Mouse (Mus musculus) splenic B cell, adult 2 months (primary cell): ENCODE measurements around the gene E030018B13Rik.

Source experiments
- DNase-seq: peaks from one replicate; pipeline ENCODE4 v3.0.0-alpha.2; 2011; ENCODE audit warnings: low read depth, low spot score
- H3K27me3 ChIP-seq: 2 replicates; pipeline ENCODE4 v1.6.1; 2012; ENCODE audit warnings: mild to moderate bottlenecking, low read length, moderate library complexity, mixed read lengths; ENCODE audit not compliant: control insufficient read depth, poor library complexity, insufficient read depth, severe bottlenecking
- H3K36me3 ChIP-seq: 2 replicates; pipeline ENCODE4 v1.6.1; 2012; ENCODE audit warnings: mild to moderate bottlenecking, low read length, moderate library complexity, mixed read lengths; ENCODE audit not compliant: control insufficient read depth, poor library complexity, insufficient read depth, severe bottlenecking

The E030018B13Rik gene

GRCm38 (mm10) chr7:63947514-63948487 is 31.1 kb downstream of the E030018B13Rik start:
- Histone ChIP-seq H3K36me3 (no peaks in the 10 kb centered on the region), H3K27me3 (no peaks in the 10 kb centered on the region)
- no peak for DNase-seq

DNA sequence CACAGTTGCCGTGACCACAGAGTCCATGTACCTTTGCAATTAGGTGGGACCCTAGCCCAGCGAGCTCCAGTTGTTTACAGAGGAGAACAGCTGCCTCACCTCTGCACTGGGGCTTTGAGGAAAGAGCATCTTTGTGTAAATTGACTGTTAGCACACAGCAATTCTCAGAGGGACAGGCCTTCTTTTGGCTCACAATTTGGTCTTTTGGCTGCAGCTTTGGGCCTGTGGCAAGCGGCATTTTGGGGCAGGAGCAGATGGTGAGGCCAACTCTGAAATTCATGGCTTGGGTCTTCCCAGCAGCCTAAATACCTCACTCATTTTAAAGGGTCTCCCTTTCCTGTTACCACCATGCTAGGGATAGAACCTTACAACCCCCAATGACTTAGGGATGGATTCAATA is 32.5 kb downstream of the E030018B13Rik start:
- no peak for DNase-seq
- H3K36me3 ChIP-seq: no peaks in the 10 kb centered on the region
- H3K27me3 ChIP-seq: no peaks in the 10 kb centered on the region

DNA sequence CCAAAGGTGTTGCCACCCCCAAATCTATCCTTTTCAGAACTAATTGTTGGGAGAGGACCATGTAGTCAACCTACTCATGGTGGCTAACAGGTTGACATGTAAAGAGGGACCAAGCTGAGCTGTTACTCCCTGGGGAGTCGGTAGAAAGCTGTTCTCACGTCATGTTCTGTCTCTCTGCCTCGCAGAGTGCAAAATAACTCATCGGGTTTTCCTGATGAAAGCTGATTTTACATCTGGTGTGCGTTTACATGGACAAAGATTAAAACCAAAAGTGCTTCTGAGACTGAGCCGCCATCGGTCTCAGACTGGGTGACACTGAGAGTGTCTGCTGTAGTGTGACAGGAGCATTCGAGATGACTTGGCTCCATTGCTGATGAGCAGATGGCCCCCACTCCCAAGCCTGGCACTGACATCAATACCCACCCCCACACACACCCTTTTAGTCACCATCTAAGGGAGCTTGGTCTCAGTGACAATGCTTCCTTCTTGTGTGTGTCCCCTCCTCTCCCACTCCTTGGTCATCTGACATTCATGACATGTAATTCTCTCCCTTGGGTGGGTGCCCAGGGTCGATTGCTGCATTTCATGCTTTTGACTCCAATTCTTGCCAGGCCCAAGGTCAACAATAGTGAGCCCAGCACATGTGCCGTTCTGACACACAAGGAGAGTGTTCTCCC is 34.4 kb downstream of the E030018B13Rik start:
- Histone ChIP-seq H3K27me3 (no peaks in the 10 kb centered on the region), H3K36me3 (no peaks in the 10 kb centered on the region)
- DNase-seq: no peak

DNA sequence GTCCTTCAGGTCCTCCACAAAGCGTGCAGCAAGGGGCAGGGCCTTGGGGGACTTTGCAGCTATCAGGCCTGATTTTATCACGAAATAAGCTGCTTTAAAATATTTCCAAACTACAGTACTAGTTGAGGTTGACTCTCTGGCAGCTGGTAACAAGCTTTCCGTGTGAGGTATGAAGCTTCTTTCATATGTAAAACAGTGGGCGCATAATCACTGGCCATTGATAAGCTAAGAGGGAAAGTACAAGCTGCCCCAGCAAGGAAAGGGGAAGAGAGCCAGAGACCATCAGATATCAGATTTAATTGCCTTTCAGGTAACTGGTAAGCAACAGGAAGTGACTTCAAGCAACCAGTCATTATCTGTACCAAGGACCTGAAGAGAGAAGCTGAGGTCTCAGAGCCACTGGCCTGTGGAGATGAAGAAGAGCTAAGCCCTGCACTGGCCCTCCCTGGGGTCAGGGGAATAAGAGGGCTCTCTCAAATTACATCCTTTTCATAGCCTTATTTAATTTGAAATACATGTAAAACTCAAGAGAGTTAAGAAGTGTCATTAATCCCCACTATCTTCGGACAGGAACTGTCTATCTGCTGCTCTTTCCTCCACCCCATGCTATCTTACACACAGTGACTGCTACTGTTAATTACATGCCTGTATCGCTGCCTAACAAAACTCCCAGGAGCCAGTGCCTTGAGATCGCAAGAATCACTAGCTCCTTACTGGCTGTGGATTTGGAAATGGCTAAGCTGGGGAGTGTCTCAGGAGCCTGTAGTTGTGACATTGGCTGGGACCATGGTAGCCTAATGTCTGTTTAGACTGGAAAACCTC is 35.6 kb downstream of the E030018B13Rik start:
- DNase-seq: peak; percentile 57
- H3K36me3 ChIP-seq: no peaks in the 10 kb centered on the region
- no peaks in the 10 kb centered on the region for H3K27me3 ChIP-seq

DNA sequence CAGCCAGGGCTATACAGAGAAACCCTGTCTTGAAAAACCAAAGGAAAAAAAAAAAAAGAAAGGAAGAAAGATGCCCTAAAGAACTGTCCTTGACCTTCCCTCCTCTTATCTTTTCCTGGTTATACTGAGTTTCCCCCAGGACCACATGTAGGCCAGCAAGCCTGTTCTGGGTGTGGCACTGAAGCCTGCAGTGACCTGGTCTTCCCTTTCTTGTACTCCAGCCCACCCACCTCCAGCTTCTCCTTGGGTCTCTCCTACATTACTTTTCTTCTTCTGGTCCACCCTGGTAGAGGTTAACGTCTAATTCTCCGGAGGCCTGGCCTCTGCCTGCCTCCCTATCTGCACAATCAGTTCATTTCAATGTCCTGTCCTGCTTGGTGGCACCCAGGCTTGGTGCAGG is 38.8 kb downstream of the E030018B13Rik start:
- no peak for DNase-seq
- no peaks in the 10 kb centered on the region for H3K27me3 ChIP-seq
- no peaks in the 10 kb centered on the region for H3K36me3 ChIP-seq

DNA sequence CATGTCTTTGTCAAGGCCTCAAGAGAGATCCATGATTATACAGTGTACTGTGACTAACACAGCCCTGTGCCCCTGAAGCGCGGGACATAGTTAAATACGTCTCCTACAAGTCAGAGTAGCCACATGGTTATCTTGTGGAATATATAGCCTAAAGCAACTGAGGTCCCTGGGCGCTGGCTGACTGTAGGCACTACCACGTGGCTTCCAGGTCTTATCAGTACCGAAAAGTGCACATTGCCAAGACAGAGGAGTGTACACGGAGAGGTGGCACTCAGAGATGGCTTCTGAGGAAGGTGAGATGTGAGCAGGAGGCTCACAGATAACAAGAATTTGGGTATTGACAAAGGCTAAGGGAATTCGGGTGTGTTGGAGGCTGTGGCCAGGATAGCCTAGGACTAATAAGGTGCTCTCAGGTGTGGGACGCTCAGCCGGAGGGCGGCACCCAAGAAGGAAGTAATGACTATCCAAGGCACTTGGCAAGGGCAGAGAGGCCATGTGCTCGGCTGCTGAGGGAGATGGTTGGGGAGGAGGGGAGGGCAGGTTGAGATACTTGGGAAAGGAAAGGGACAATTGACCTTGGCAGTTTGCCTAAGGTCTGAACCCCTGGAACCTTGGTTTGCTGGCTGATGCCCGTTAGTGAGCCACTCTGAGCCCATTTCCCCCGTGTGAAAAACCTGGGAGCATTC is 39.6 kb downstream of the E030018B13Rik start:
- Histone ChIP-seq H3K27me3 (no peaks in the 10 kb centered on the region), H3K36me3 (no peaks in the 10 kb centered on the region)
- no peak for DNase-seq

GRCm38 (mm10) chr7:63956981-63957713 is 40.5 kb downstream of the E030018B13Rik start:
- Histone ChIP-seq H3K27me3 (no peaks in the 10 kb centered on the region), H3K36me3 (no peaks in the 10 kb centered on the region)
- no peak for DNase-seq

DNA sequence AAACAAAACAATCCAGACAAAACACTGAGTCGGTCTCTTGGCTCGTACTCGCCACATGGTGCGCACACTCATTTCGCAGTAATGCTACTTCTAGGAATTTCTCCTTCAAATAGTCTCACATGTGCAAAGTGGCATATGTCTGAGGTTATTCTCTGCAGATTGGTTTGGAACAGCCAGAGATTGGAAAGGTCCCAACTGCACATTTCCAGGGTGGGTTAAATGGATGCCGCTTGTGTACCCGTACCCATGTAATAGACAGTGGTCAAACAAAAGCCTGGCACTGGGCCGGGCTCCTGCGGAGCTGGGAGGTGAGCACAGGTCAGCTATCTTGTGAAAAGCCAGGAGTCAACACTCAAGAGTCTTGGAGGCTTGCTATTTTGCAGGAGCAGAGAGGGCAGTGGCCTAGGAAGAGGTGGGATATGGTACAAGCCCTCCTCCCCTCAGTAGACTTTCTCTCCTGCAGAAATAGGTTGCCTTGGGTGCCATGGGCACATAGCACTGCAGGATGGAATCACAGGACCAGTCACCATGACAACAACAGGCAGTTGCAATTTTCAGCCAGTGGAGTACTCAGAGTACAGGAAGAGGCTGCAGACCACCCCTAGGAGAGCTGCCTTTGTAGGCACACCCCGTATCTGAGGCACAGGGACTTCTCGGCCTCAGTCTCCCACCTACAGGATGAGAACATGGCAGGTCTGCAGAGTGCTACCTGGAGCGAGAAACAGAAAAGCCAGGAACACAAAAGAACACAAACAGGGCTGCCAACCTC is 41.4 kb downstream of the E030018B13Rik start:
- DNase-seq: no peak
- no peaks in the 10 kb centered on the region for H3K36me3 ChIP-seq
- no peaks in the 10 kb centered on the region for H3K27me3 ChIP-seq

DNA sequence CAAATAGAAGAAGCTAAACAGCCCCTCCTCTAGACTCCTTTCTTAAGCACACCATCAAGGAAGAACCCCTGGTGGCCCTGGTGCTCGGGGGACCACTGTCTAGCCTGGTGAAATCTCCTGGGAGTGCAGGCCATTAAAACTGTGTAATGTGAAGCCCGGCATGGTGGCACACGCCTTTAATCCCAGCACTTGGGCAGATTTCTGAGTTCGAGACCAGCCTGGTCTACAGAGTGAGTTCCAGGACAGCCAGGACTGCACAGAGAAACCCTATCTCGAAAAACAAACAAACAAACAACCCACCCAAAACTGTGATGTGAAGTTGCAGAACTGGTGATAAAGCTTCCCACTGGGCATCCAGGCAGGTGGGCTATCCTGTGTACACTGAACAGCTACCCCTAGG is 47.0 kb downstream of the E030018B13Rik start:
- Histone ChIP-seq H3K36me3 (no peaks in the 10 kb centered on the region; the same call in 1 of the 2 replicates), H3K27me3 (no peaks in the 10 kb centered on the region)
- DNase-seq: no peak

GRCm38 (mm10) chr7:63964121-63964520 is 47.5 kb downstream of the E030018B13Rik start:
- Histone ChIP-seq H3K27me3 (no peaks in the 10 kb centered on the region), H3K36me3 (no peaks in the 10 kb centered on the region; the same call in 1 of the 2 replicates)
- no peak for DNase-seq

DNA sequence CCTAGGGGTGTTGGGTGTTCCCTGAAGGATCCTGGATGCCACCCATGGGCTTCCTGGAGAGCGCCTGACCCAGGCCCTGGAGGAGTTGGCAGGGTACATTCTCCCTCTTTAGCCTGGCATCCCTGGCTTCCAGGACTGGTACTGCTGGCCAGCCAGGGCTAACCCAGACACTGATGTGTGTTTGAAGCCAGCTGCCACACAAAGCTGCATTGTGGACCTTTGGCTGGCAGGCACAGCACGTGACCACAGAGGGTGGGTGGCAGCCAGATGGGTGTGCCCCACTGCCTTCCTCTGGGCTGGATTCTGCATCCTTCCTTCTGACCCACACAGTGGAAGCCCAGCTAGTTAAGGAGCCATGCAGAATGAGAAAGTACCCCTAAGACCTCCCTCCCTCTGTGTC is 48.5 kb downstream of the E030018B13Rik start:
- DNase-seq: no peak
- Histone ChIP-seq H3K36me3 (no peaks in the 10 kb centered on the region; the same call in 1 of the 2 replicates), H3K27me3 (no peaks in the 10 kb centered on the region)

DNA sequence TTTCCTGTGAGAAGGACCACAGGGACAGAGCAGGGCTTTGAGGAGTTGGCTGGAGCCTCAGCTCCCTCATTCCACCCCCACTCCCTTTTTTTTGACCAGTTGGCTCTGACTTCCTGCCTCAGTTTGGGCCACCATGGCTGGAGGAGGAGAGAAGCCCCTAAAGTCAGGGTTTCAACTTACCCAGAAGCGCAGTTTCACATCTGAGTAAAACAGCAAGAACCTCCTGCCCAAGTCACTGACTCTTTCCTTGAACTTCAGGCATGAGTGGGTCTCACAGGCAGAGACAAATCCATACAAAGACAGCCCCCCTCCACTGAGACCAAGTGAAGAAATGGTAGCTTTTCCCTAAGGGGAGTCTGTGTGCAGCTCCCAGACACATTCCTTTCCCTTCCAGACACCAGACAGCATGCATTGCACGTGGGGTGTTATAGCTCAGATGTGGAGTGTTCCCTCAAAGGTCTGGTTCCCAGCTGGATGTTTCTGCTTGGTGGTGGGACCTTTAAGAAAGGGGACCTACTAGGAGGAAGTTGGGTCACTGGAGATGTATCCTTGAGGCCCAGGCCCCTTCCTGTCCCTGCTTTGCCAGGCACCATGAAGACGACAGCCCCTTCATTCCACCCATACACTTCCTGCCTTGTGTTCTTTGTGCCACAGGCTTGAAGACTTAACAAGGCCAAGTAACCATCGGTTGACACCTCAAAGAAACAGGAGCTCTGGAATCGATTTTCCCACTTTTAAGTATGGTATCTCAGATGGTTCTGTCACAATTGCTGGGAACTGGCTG is 49.2 kb downstream of the E030018B13Rik start:
- no peak for DNase-seq
- H3K36me3 ChIP-seq: no peaks in the 10 kb centered on the region; the same call in 1 of the 2 replicates
- no peaks in the 10 kb centered on the region for H3K27me3 ChIP-seq
